Mouse (Mus musculus): Measurements from ENCODE around the gene 6430548M08Rik.

GRCm38 (mm10) chr8:120190107-120190809 lies 76.3 kb downstream of the 6430548M08Rik start:
- TF ChIP-seq CTCF (IDR thresholded peaks at IDR 0.05; ENCODE audit: low read depth, low read length) = no peak
- TF ChIP-seq POLR2A (IDR thresholded peaks at IDR 0.05; ENCODE audit: borderline replicate concordance, low read depth, low read length) = no peak
